ENCODE assay signal across 15 mouse cellular contexts in genomic region chr9:96944517-96944916, GRCm38 (mm10). TPM values are rescaled to one million over a fixed set of nuclear protein-coding genes. Genes with fewer than 3 reads are reported as not detected.
A peak's percentile ranks its signal among the peaks of the same experiment; 100 is the strongest.
DNase-seq lines count a peak whose midpoint lies in the region; ATAC-seq and TF ChIP-seq lines count a peak whose summit lies in the region.
"Had no signal": no experiment of that assay in that cellular context is flagged by ENCODE, and none has a peak within 500 bp of the region (broad histone marks: within the 10 kb centered on the region; RNA-seq: fewer than 3 reads in every experiment).

No protein-coding gene starts in this region.

- WGBS in limb, embryonic 12.5 days = 71% methylated on average over 16 of the region's 16 CpGs
- 74% methylated on average over 16 of the region's 16 CpGs for WGBS in limb, embryonic 10.5 days
- 73% methylated on average over 16 of the region's 16 CpGs for WGBS in hindbrain, embryonic 12.5 days
- 53% methylated on average over 16 of the region's 16 CpGs for WGBS in heart, embryonic 10.5 days

- no peak for DNase-seq in limb, embryonic 10.5 days (ENCODE audit: low spot score)
- DNase-seq in brain, adult 2 months (ENCODE audit: low read depth, low spot score) = peak; percentile 52
- no peak for DNase-seq in kidney, postnatal 14 days
- no peak for DNase-seq in yolk sac, embryonic 10.5 days (ENCODE audit: low spot score)
- no peak for DNase-seq in heart, embryonic 10.5 days (ENCODE audit: low spot score)
- DNase-seq: cerebellum, postnatal 14 days; heart, adult 2 months; kidney, adult 11 months; kidney, postnatal 4 days; left cerebral cortex, postnatal 4 days had no signal

- peaks cover 35% of the 10 kb centered on the region for H3K36me3 ChIP-seq in limb, embryonic 12.5 days
- peaks cover 45% of the 10 kb centered on the region for H3K36me3 ChIP-seq in limb, embryonic 10.5 days
- no peaks in the 10 kb centered on the region for H3K36me3 ChIP-seq in E14TG2a.4 (ENCODE audit: insufficient read depth, low read length)
- H3K36me3 ChIP-seq in hindbrain, embryonic 12.5 days = peaks cover 30% of the 10 kb centered on the region
- H3K36me3 ChIP-seq in heart, embryonic 10.5 days = peaks cover 39% of the 10 kb centered on the region
- H3K36me3 ChIP-seq: liver, embryonic 15.5 days had no signal

- peak overlapping the region; percentile 35; the same call in 1 of the 2 replicates for H3K27ac ChIP-seq in limb, embryonic 12.5 days
- H3K27ac ChIP-seq in limb, embryonic 10.5 days = no peak overlapping the region
- peak overlapping the region; percentile 52; the same call in 1 of the 2 replicates for H3K27ac ChIP-seq in hindbrain, embryonic 12.5 days
- no peak overlapping the region for H3K27ac ChIP-seq in heart, embryonic 10.5 days
- H3K27ac ChIP-seq: heart, adult 2 months; liver, embryonic 15.5 days had no signal

- peaks cover 28% of the 10 kb centered on the region for H3K4me1 ChIP-seq in limb, embryonic 12.5 days (replicated peaks)
- H3K4me1 ChIP-seq in limb, embryonic 10.5 days = peaks cover 30% of the 10 kb centered on the region
- H3K4me1 ChIP-seq in E14TG2a.4 (replicated peaks; ENCODE audit: low read depth, low read length) = 0 out of 2 replicates have a peak, but pooled peaks cover 7% of the 10 kb centered on the region
- peaks cover 11% of the 10 kb centered on the region for H3K4me1 ChIP-seq in hindbrain, embryonic 12.5 days
- peaks cover 38% of the 10 kb centered on the region for H3K4me1 ChIP-seq in heart, embryonic 10.5 days
- H3K4me1 ChIP-seq: liver, embryonic 15.5 days had no signal

- no peak for ATAC-seq in limb, embryonic 12.5 days (ENCODE audit: insufficient number of reproducible peaks, insufficient read depth, low FRiP score, low TSS enrichment, low read depth)
- ATAC-seq in hindbrain, embryonic 12.5 days (ENCODE audit: low FRiP score) = no peak

- H3K9me3 ChIP-seq in limb, embryonic 12.5 days = peaks cover 14% of the 10 kb centered on the region
- no peaks in the 10 kb centered on the region; the same call in 1 of the 2 replicates for H3K9me3 ChIP-seq in limb, embryonic 10.5 days (replicated peaks)
- peaks cover 8% of the 10 kb centered on the region for H3K9me3 ChIP-seq in E14TG2a.4 (ENCODE audit: low read length)
- 0 out of 2 replicates have a peak, but pooled peaks cover 3% of the 10 kb centered on the region for H3K9me3 ChIP-seq in hindbrain, embryonic 12.5 days (replicated peaks)
- H3K9me3 ChIP-seq in heart, embryonic 10.5 days = no peaks in the 10 kb centered on the region
- H3K9me3 ChIP-seq: liver, embryonic 15.5 days had no signal

- no peak overlapping the region for H3K9ac ChIP-seq in limb, embryonic 12.5 days (replicated peaks)
- H3K9ac ChIP-seq in hindbrain, embryonic 12.5 days = no peak overlapping the region
- H3K9ac ChIP-seq: liver, embryonic 15.5 days had no signal

- no peak for TF ChIP-seq CTCF in E14TG2a.4 (conservative IDR thresholded peaks at IDR 0.05; ENCODE audit: low read length)

- no peak overlapping the region for H3K4me2 ChIP-seq in limb, embryonic 12.5 days
- H3K4me2 ChIP-seq in hindbrain, embryonic 12.5 days (replicated peaks) = no peak overlapping the region
- H3K4me2 ChIP-seq: liver, embryonic 15.5 days had no signal

- no peak overlapping the region for H3K4me3 ChIP-seq in limb, embryonic 12.5 days (replicated peaks)
- no peak overlapping the region for H3K4me3 ChIP-seq in limb, embryonic 10.5 days
- peak overlapping the region; percentile 48 for H3K4me3 ChIP-seq in E14TG2a.4 (replicated peaks; ENCODE audit: low read length)
- no peak overlapping the region for H3K4me3 ChIP-seq in hindbrain, embryonic 12.5 days
- H3K4me3 ChIP-seq in heart, embryonic 10.5 days = no peak overlapping the region
- H3K4me3 ChIP-seq: erythroblast, embryonic 14.5 days; heart, adult 2 months; liver, embryonic 15.5 days had no signal

- peaks cover under 1% of the 10 kb centered on the region for H3K27me3 ChIP-seq in limb, embryonic 12.5 days
- H3K27me3 ChIP-seq in limb, embryonic 10.5 days (ENCODE audit: low read depth, poor library complexity, severe bottlenecking) = no peaks in the 10 kb centered on the region
- H3K27me3 ChIP-seq in E14TG2a.4 (ENCODE audit: insufficient read depth, low read length) = peaks cover 16% of the 10 kb centered on the region
- no peaks in the 10 kb centered on the region for H3K27me3 ChIP-seq in hindbrain, embryonic 12.5 days
- peaks cover 13% of the 10 kb centered on the region; the same call in 1 of the 2 replicates for H3K27me3 ChIP-seq in heart, embryonic 10.5 days (ENCODE audit: insufficient read depth, poor library complexity, severe bottlenecking)

RNA-seq across cellular contexts. Expression of gene Pxylp1, which starts 52.0 kb away (rescaled TPM):
- polyA plus RNA-seq in limb, embryonic 12.5 days (2016; fragmentation: Nextera tagmentation; extraction: Ambion mirVana) = 21.4 and 22.8 TPM in 2 replicates
- 11.4 and 15.3 TPM in 2 replicates for polyA plus RNA-seq in limb, embryonic 10.5 days (2016; fragmentation: Nextera tagmentation; extraction: Ambion mirVana)
- 56.9 and 59.9 TPM in 2 replicates for polyA plus RNA-seq in hindbrain, embryonic 12.5 days (2016; fragmentation: Nextera tagmentation; extraction: Ambion mirVana)
- 22.8 and 42.4 TPM in 2 replicates for polyA plus RNA-seq in heart, embryonic 10.5 days (2016; fragmentation: Nextera tagmentation; extraction: Ambion mirVana)

Comparison
In these comparisons a context has a peak if more than half of its experiments do, and no peak if none do; other contexts are left out.
1. H3K27ac ChIP-seq: peak in limb, embryonic 12.5 days (single experiment) and hindbrain, embryonic 12.5 days (single experiment); none in limb, embryonic 10.5 days (single experiment) and heart, embryonic 10.5 days (single experiment).